Mouse (Mus musculus) liver, embryonic 14.5 days (tissue): ENCODE measurements around the gene Cpvl.

ENCODE experiments used
- CTCF ChIP-seq: IDR thresholded peaks from 2 replicates; pipeline ENCODE4 v1.5.1; 2016; ENCODE audit warnings: antibody characterized with exemption, low read depth, control low read depth
- EP300 ChIP-seq: IDR thresholded peaks from 2 replicates; pipeline ENCODE4 v1.6.1; 2016; ENCODE audit warnings: antibody characterized with exemption, low read depth

- TF ChIP-seq EP300 (no peak), CTCF (no peak)
Observed at GRCm38 (mm10) chr6:53906051-53906462, 72.4 kb downstream of the Cpvl start.
